Mouse (Mus musculus): ENCODE results near the gene Gm6993. TPM values are rescaled to one million over a fixed set of nuclear protein-coding genes. Genes with fewer than 3 reads are reported as not detected.

The Gm6993 gene
- polyA plus RNA-seq, 1 experiment from 2014 or later, result not detected

GRCm38 (mm10) chr12:31270776-31271175, 30.2 kb downstream of the Gm6993 start:
- no peak overlapping the region for H3K9ac ChIP-seq (ENCODE audit: low read length)
- WGBS, result 76% methylated on average over 5 of the region's 5 CpGs

GRCm38 (mm10) chr12:31271361-31272011, 30.9 kb downstream of the Gm6993 start:
- no peak overlapping the region for H3K27ac ChIP-seq (ENCODE audit: low read depth, low read length)
- H3K36me3 ChIP-seq (ENCODE audit: control insufficient read depth, insufficient read depth, low read length), result no peaks in the 10 kb centered on the region
- no peak overlapping the region for H3K4me2 ChIP-seq (ENCODE audit: low read depth, low read length, severe bottlenecking)
- no peak overlapping the region for H3K9ac ChIP-seq (ENCODE audit: low read length)
- DNase-seq (ENCODE audit: low spot score) (peak; percentile 58), ATAC-seq (replicated peaks; ENCODE audit: low FRiP score) (no peak)
- H3K4me3 ChIP-seq (ENCODE audit: low read depth, low read length), result no peak overlapping the region
- 59% methylated on average over 16 of the region's 16 CpGs for WGBS
- no peaks in the 10 kb centered on the region; the same call in 1 of the 2 replicates for H3K4me1 ChIP-seq (replicated peaks; ENCODE audit: control insufficient read depth, insufficient read depth, low read length)
- H3K9me3 ChIP-seq (ENCODE audit: control insufficient read depth, low read length), result no peaks in the 10 kb centered on the region
- peaks cover 9% of the 10 kb centered on the region for H3K27me3 ChIP-seq (ENCODE audit: control insufficient read depth, insufficient read depth, low read length)

More at GRCm38 (mm10) chr12:31270776-31271175, 30.2 kb downstream of the Gm6993 start:
- H3K4me2 ChIP-seq (ENCODE audit: low read depth, low read length, severe bottlenecking), result no peak overlapping the region
- ATAC-seq (replicated peaks; ENCODE audit: low FRiP score) (no peak), DNase-seq (ENCODE audit: low spot score) (no peak)
- no peak overlapping the region for H3K4me3 ChIP-seq (ENCODE audit: low read depth, low read length)
- H3K36me3 ChIP-seq (ENCODE audit: control insufficient read depth, insufficient read depth, low read length), result no peaks in the 10 kb centered on the region
- H3K27ac ChIP-seq (ENCODE audit: low read depth, low read length), result no peak overlapping the region
- peaks cover 16% of the 10 kb centered on the region for H3K27me3 ChIP-seq (ENCODE audit: control insufficient read depth, insufficient read depth, low read length)
- H3K9me3 ChIP-seq (ENCODE audit: control insufficient read depth, low read length), result no peaks in the 10 kb centered on the region
- H3K4me1 ChIP-seq (replicated peaks; ENCODE audit: control insufficient read depth, insufficient read depth, low read length), result no peaks in the 10 kb centered on the region; the same call in 1 of the 2 replicates

GRCm38 (mm10) chr12:31272012-31272735, 31.6 kb downstream of the Gm6993 start:
- no peak overlapping the region for H3K4me2 ChIP-seq (ENCODE audit: low read depth, low read length, severe bottlenecking)
- no peak for ATAC-seq (replicated peaks; ENCODE audit: low FRiP score)
- DNase-seq (ENCODE audit: low spot score), result no peak
- H3K9ac ChIP-seq (ENCODE audit: low read length), result no peak overlapping the region
- no peaks in the 10 kb centered on the region for H3K9me3 ChIP-seq (ENCODE audit: control insufficient read depth, low read length)
- no peak overlapping the region for H3K27ac ChIP-seq (ENCODE audit: low read depth, low read length)
- no peak overlapping the region for H3K4me3 ChIP-seq (ENCODE audit: low read depth, low read length)
- H3K4me1 ChIP-seq (replicated peaks; ENCODE audit: control insufficient read depth, insufficient read depth, low read length), result no peaks in the 10 kb centered on the region
- peaks cover 2% of the 10 kb centered on the region; the same call in 1 of the 2 replicates for H3K27me3 ChIP-seq (ENCODE audit: control insufficient read depth, insufficient read depth, low read length)
- no peaks in the 10 kb centered on the region for H3K36me3 ChIP-seq (ENCODE audit: control insufficient read depth, insufficient read depth, low read length)
- 70% methylated on average over 8 of the region's 8 CpGs for WGBS

GRCm38 (mm10) chr12:31272846-31273245, 32.3 kb downstream of the Gm6993 start:
- DNase-seq (ENCODE audit: low spot score), result no peak
- 75% methylated on average over 2 of the region's 2 CpGs for WGBS
- no peak overlapping the region for H3K27ac ChIP-seq (ENCODE audit: low read depth, low read length)

GRCm38 (mm10) chr12:31273646-31274045, 33.1 kb downstream of the Gm6993 start:
- Histone ChIP-seq H3K9me3 (ENCODE audit: control insufficient read depth, low read length) (no peaks in the 10 kb centered on the region), H3K36me3 (ENCODE audit: control insufficient read depth, insufficient read depth, low read length) (no peaks in the 10 kb centered on the region), H3K4me1 (replicated peaks; ENCODE audit: control insufficient read depth, insufficient read depth, low read length) (no peaks in the 10 kb centered on the region), H3K27me3 (ENCODE audit: control insufficient read depth, insufficient read depth, low read length) (no peaks in the 10 kb centered on the region), H3K9ac (ENCODE audit: low read length) (no peak overlapping the region), H3K27ac (ENCODE audit: low read depth, low read length) (no peak overlapping the region), H3K4me2 (ENCODE audit: low read depth, low read length, severe bottlenecking) (no peak overlapping the region), H3K4me3 (ENCODE audit: low read depth, low read length) (no peak overlapping the region)
- 97% methylated on average over 7 of the region's 7 CpGs for WGBS
- DNase-seq (ENCODE audit: low spot score) (no peak), ATAC-seq (replicated peaks; ENCODE audit: low FRiP score) (no peak)

More at GRCm38 (mm10) chr12:31272846-31273245, 32.3 kb downstream of the Gm6993 start:
- Histone ChIP-seq H3K4me1 (replicated peaks; ENCODE audit: control insufficient read depth, insufficient read depth, low read length) (no peaks in the 10 kb centered on the region), H3K4me3 (ENCODE audit: low read depth, low read length) (no peak overlapping the region), H3K9ac (ENCODE audit: low read length) (no peak overlapping the region), H3K36me3 (ENCODE audit: control insufficient read depth, insufficient read depth, low read length) (no peaks in the 10 kb centered on the region), H3K27me3 (ENCODE audit: control insufficient read depth, insufficient read depth, low read length) (no peaks in the 10 kb centered on the region), H3K4me2 (ENCODE audit: low read depth, low read length, severe bottlenecking) (no peak overlapping the region), H3K9me3 (ENCODE audit: control insufficient read depth, low read length) (no peaks in the 10 kb centered on the region)
- ATAC-seq (replicated peaks; ENCODE audit: low FRiP score), result no peak

- ATAC-seq (replicated peaks; ENCODE audit: low FRiP score) (no peak), DNase-seq (ENCODE audit: low spot score) (no peak)
- Histone ChIP-seq H3K27ac (ENCODE audit: low read depth, low read length) (no peak overlapping the region), H3K9me3 (ENCODE audit: control insufficient read depth, low read length) (no peaks in the 10 kb centered on the region), H3K4me1 (replicated peaks; ENCODE audit: control insufficient read depth, insufficient read depth, low read length) (no peaks in the 10 kb centered on the region), H3K9ac (ENCODE audit: low read length) (no peak overlapping the region), H3K36me3 (ENCODE audit: control insufficient read depth, insufficient read depth, low read length) (no peaks in the 10 kb centered on the region), H3K4me3 (ENCODE audit: low read depth, low read length) (no peak overlapping the region), H3K4me2 (ENCODE audit: low read depth, low read length, severe bottlenecking) (no peak overlapping the region), H3K27me3 (ENCODE audit: control insufficient read depth, insufficient read depth, low read length) (no peaks in the 10 kb centered on the region)
- 92% methylated on average over 10 of the region's 10 CpGs for WGBS
Observed at GRCm38 (mm10) chr12:31275411-31275810, 34.8 kb downstream of the Gm6993 start.

- no peak for ATAC-seq (replicated peaks; ENCODE audit: low FRiP score)
Observed at GRCm38 (mm10) chr12:31278270-31278669, 37.7 kb downstream of the Gm6993 start.

GRCm38 (mm10) chr12:31280318-31280717, 39.7 kb downstream of the Gm6993 start:
- no peaks in the 10 kb centered on the region for H3K27me3 ChIP-seq (ENCODE audit: control insufficient read depth, insufficient read depth, low read length)
- no peaks in the 10 kb centered on the region for H3K9me3 ChIP-seq (ENCODE audit: control insufficient read depth, low read length)
- no peak overlapping the region for H3K27ac ChIP-seq (ENCODE audit: low read depth, low read length)
- H3K4me3 ChIP-seq (ENCODE audit: low read depth, low read length), result no peak overlapping the region
- no peak overlapping the region for H3K9ac ChIP-seq (ENCODE audit: low read length)
- ATAC-seq (replicated peaks; ENCODE audit: low FRiP score), result no peak
- no peak overlapping the region for H3K4me2 ChIP-seq (ENCODE audit: low read depth, low read length, severe bottlenecking)
- DNase-seq (ENCODE audit: low spot score), result no peak
- H3K36me3 ChIP-seq (ENCODE audit: control insufficient read depth, insufficient read depth, low read length), result no peaks in the 10 kb centered on the region
- no peaks in the 10 kb centered on the region for H3K4me1 ChIP-seq (replicated peaks; ENCODE audit: control insufficient read depth, insufficient read depth, low read length)
- 92% methylated on average over 7 of the region's 7 CpGs for WGBS

More at GRCm38 (mm10) chr12:31278270-31278669, 37.7 kb downstream of the Gm6993 start:
- Histone ChIP-seq H3K36me3 (ENCODE audit: control insufficient read depth, insufficient read depth, low read length) (no peaks in the 10 kb centered on the region), H3K27ac (ENCODE audit: low read depth, low read length) (no peak overlapping the region), H3K4me2 (ENCODE audit: low read depth, low read length, severe bottlenecking) (no peak overlapping the region), H3K9ac (ENCODE audit: low read length) (no peak overlapping the region), H3K27me3 (ENCODE audit: control insufficient read depth, insufficient read depth, low read length) (no peaks in the 10 kb centered on the region), H3K4me1 (replicated peaks; ENCODE audit: control insufficient read depth, insufficient read depth, low read length) (no peaks in the 10 kb centered on the region), H3K9me3 (ENCODE audit: control insufficient read depth, low read length) (no peaks in the 10 kb centered on the region), H3K4me3 (ENCODE audit: low read depth, low read length) (no peak overlapping the region)
- WGBS, result 90% methylated on average over 11 of the region's 11 CpGs
- DNase-seq (ENCODE audit: low spot score), result no peak

Measured in forebrain, embryonic 11.5 days (tissue).